Mouse (Mus musculus) left cerebral cortex, adult 11 months (tissue): ENCODE data around the gene Nup160.
A peak's percentile ranks its signal among the peaks of the same experiment; 100 is the strongest.

Experiments
- DNase-seq: peaks from one replicate; pipeline ENCODE4 v3.0.0; 2022; ENCODE audit warnings: low spot score

The Nup160 gene

DNA sequence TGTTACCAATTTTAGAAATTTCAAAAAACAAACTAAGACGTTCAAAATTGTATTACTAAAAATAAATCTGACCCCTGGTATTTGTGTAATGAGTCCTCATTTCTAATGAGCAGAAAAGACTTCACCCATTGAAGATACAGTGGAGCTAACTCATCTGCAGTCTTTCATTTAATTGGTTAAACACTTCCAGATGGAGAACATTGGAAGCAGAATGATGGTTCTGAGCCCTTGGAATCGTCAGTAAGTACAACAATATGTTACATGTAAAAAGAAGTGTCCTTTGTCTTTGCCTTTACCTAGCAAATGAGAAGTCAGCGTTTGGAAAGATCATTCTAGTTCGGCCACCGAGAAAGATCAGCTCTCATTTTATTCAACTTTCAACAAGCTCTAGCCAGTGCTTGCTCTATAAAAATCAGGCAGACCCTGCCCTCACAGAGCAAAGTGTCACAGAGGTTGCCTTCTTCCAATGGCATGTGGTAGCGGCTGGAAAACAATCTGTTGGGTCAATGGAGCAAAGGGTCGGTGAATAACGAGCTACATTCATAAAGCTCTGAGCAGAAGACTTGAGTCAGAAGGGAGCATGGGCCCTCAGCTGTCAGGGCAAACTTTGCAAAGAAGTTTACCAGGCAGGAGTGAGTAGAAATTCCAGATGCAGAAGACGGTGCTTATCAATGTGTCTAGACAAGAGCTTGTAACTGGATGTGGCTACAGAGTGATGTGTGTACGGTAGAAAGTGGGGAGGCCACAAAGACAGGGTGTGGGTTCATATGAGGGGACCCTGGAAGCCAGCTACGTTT, 10.2 kb upstream of the Nup160 start:
- DNase-seq, result no peak

- DNase-seq, result no peak
Observed at GRCm38 (mm10) chr2:90667388-90668265, 9.4 kb upstream of the Nup160 start.

DNA sequence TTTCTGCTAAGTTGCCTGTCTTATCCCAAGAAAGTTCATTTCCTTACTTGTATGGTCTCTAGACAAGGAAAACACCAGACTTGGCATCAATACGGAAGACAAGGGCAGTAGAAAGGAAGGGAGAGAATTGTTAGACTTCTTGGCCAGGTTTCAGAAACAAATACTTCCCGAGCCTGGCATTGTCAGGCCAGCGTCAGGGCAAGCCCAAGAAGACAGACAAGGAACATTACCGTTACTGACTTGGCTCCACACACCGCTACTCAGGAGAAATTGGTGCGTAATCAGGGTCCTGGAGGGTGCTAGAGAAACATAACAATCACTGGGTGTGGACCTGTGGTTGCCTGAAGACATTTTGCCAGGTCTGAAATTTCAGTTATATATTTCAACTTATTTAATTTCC, 6.7 kb upstream of the Nup160 start:
- no peak for DNase-seq

- DNase-seq, result no peak
Observed at GRCm38 (mm10) chr2:90673339-90673738, 3.7 kb upstream of the Nup160 start.

DNA sequence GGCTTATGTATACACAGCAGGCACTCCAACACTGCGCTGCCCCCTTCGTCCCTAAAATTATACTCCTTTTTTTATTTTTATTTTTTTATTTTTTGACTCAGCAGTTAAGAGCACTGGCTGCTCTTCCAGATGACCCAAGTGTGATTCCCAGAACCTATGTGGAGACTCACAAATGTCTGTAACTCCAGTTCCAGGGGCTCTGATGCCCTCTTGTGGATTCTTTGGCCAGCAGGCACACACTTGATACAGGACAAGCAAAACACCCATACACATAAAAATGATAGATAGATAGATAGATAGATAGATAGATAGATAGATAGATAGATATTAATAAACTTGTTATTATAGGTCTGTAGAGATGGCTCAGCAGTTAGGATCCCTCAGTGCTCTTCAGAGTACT, 2.5 kb upstream of the Nup160 start:
- DNase-seq, result no peak

DNA sequence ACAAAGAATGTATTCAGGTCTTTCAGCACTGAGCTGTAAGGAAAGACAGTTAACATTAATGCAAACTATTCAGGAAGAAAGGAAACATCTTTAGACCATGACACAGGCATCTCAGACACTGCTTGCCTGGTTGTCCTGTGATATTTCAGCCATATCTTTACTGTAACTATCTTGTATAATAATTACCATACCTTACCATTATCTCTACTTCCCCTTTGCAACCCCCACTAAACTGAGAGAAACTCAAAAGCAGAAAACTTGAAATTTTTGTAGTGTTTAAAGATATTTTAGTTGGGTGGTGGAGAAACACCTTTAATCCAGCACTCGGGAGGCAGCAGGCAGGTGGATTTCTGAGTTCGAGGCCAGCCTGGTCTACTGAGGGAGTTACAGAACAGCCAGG, 1.5 kb upstream of the Nup160 start:
- no peak for DNase-seq

- no peak for DNase-seq
Observed at GRCm38 (mm10) chr2:90678256-90679060, 1.4 kb downstream of the Nup160 start.

DNA sequence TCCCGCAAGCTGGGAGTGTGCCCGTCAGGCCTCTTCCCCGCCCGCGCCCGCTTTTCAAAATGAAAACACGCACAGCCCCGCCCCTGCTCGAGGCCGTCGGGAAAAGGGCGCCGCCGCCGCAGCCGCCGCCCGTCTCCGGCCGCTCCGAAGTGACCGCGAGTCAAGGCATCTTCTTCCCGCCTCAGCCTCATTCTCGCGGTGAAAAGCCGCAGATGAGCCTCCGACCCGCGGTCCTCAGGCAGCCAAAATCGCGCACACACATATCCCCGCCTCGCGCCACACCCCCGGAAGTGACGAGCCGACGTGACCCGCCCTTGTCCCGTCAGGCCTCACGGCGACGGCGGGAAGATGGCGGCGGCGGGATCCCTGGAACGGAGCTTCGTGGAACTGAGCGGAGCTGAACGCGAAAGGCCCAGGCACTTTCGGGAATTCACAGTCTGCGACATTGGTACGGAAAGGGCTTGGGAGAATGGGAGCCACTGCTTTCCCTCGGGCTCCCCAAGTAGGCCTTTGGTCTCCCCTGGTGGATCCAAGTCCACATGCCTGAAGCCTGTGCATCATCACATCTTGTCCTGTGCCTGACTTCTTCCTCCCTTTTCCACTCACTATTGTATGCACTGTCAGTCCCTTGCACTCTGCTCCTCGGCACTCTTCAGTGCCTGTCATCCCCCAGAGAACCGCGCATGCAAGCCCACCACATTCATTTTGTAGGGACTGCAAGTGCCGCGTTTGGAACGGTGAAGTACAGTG, 2.2 kb downstream of the Nup160 start:
- DNase-seq, result peak; percentile 81

DNA sequence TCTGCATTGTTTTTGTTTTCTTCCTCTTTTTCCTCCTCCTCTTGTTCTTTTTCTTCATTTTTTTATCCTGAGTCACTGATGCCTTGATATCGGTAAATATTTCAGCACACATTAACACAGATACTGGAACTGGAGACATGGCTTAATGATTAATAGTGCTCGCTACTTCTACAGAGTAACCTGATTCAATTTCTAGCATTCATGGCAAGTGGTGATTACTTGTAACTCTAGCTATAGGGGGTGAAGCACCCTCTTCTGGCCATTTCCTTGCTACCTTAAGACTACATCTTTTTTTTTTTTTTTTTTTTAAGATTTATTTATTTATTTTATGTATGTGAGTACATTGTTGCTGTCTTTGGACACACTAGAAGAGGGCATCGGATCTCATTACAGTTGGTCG, 23.9 kb downstream of the Nup160 start:
- no peak for DNase-seq

DNA sequence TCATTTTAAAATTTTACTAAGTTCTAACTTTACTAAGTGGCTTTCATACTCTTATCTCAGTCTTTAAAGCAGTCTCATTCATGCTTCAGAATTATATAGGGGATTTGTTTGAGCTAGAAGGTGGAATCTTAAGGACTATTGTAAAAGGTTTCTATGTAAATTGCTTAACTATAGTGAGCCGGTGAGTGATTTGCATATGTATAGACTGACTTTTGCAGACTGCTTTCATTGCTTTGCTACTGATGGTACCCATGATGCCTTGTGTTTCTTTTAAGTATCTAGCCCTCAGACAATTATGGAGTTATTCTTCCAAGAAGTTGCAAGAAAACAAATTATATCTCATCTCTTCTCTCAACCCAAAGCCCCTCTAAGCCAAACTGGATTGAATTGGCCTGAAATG, 31.5 kb downstream of the Nup160 start:
- DNase-seq, result no peak

DNA sequence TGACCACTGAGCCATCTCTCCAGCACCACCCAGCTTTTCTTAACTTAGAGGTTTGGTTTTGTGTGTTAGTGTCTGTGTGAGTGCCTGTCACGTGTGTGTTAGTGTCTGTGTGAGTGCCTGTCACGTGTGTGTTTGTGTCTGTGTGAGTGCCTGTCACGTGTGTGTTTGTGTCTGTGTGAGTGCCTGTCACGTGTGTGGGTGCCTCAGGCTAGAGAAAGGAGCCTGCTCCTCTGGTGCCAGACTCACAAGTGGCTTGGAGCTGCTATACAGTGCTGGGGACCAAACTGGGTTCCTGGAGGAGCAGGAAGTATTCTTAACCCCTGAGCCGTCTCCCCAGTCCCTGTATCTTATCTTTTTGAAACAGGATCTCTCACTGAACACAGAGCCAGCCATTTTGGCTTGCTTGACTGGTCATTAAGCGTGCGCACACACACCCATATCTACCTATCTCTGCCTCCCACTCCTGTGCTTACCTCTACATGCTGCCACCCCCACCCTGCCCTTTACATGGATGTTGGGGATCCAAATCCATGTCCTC, 38.6 kb downstream of the Nup160 start:
- DNase-seq, result no peak

- DNase-seq, result no peak
Observed at GRCm38 (mm10) chr2:90717366-90717765, 40.4 kb downstream of the Nup160 start.

- no peak for DNase-seq
Observed at GRCm38 (mm10) chr2:90717948-90718347, 40.9 kb downstream of the Nup160 start.

DNA sequence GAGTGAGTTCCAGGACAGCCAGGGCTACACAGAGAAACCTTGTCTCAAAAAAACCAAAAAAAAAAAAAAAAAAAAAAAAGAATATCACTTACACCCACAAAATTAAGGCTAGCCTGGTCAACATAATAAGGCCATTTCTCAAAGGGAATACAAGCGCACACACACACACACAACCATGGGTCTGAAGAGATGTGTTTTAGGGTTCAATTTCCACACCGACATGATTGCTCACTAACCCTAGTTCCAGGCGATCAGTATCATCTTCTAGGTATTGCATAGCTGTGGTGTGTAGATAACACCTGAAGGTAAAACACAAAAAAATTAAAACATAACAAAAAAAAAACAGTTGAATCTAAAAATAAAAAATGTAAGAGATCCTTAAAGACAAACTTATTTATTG, 49.8 kb downstream of the Nup160 start:
- no peak for DNase-seq

DNA sequence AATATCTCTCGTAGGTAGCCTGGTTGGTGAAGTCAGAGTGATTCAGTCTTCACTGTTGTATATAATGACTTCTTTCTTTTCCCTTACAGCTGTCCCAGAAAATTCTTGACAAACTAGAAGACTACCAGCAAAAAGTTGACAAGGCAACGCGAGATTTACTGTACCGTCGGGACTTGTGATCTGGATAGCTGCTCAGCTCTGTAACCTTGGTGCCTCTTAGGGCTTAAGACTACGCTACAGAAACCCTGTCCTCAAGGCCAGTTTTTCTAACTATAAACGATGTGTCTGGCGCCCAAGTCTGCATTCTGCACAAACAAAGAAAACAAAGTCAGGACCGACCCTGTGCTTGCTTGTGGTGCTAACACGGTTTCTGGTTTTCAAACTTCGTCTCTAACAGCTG, 58.3 kb downstream of the Nup160 start:
- DNase-seq, result no peak

- no peak for DNase-seq
Observed at GRCm38 (mm10) chr2:90738801-90739200, 61.8 kb downstream of the Nup160 start.

DNA sequence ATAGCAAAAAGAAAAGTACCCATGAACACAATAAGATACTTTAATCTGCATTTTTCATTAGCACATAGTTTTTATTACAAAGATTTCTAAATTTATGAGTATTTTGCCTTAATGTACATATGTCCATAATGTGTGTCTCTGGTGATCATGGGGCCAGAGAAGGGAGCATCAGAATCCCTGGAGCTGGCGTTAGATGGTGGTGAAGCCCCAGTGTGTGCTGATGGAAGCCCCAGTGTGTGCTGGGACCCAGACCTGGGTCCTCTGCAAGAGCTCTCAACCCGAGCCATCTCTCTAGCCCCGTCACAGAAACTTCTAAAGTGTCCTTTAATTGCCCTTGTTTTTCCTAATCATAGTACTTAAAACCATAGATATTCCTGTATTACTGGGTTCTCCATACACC, 62.3 kb downstream of the Nup160 start:
- DNase-seq, result no peak

GRCm38 (mm10) chr2:90739921-90740320, 62.9 kb downstream of the Nup160 start:
- no peak for DNase-seq

DNA sequence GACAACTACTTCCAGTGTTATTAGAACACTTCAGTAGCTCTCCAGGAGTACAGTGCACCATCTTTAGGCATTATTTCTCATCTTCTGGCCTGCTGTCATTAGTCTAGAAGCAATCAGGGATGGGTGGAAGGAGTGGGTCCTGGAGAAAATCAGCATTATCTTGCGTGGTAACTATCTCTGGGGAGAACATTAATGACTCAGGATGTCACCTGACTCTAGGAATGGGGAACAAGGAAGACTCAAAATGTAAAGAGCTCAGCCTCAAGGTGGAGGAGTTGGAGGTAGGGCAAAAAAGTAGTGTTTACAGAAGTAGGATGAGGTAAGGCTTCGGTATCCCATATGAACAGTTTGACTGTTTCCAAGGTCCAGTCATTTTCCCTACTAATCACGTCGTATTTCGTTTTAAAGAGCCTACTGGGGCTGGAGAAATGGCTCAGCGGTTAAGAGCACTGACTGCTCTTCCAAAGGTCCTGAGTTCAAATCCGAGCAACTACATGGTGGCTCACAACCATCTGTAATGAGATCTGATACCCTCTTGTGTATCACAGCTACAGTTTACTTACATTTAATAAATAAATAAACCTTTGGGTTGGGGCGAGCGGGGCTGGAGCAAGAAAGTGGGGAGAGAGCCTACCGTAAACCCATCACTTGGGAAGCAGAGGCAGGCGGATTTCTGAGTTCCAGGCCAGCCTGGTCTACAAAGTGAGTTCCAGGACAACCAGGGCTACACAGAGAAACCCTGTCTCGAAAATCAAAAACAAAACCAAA, 67.5 kb downstream of the Nup160 start:
- DNase-seq, result no peak

DNA sequence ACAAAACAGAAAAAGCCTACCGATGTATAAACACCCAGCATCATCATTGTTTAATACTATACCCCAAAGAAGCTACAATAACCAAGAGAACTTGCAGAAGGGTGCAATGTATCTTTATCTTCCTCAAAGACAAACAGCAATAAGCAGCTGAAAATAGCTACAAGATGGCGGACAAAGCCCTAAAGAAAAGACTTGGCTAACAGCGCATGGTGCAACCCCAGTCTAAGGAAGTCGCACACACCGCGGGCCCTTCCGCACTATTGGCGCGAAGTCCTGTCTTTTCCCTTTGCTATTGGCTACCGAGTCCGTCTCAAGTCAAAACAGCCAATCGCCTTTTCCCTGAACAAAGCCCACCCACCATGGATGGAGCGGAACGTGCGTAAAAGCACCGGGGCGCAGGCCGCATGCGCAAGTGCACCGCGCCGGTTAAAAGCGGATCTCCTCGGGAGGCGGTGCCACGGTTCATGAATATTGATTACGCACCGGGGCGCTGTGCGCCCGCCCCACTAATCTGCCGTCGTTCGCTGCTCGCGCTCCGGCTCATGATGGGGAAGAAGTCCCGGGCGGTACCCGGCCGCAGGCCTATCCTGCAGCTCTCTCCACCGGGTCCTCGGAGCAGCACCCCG, 68.2 kb downstream of the Nup160 start, which contains the start of gene Fnbp4:
Fnbp4 (plus strand) TSS at position 318 of the 626 bp plus-strand sequence.
- DNase-seq, result peak; percentile 98
